Mouse (Mus musculus) heart, postnatal 10 days (tissue): Measurements from ENCODE around the gene Vmn1r81. TPM values are rescaled to one million over a fixed set of nuclear protein-coding genes. Genes with fewer than 3 reads are reported as not detected.

Experiments
- DNase-seq, 2 experiments: peaks; one replicate each; pipeline ENCODE4 v3.0.0; 2021
- intact Hi-C: fragments of 180-260 bp; cut with DNase I; formaldehyde crosslinking; loops from one replicate; pipeline ENCODE4 v1.15.1; 2025
- total RNA-seq, 2 experiments: library from RNA; stranded (reverse); gene quantifications; 2 replicates each; pipeline ENCODE4 v1.2.3; 2021

Vmn1r81 gene
- not detected for total RNA-seq

DNA sequence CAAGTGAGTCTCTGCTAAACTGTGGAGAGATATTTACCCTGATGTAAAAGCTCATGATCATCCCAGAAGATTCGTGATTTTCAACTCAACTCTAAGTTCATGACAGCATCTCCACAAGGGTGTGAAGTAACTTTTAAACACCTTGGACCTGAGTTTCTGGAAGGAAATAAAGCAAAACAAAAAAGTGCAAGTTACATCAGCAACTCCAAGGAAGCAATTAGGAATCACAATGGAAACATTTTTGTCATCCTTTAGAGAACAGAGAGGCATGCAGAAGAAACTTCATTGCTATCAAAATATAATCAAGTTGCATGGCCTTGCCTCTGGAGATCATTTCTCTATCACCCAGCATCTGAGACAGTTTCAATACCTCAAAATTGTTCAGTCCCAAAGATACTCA, at the start of gene Vmn1r81:
Gene Vmn1r81, minus strand, starts transcription at position 101 of the 400 bp plus-strand sequence.
- intact Hi-C loops, result no loop called here
- DNase-seq, result no peak

DNA sequence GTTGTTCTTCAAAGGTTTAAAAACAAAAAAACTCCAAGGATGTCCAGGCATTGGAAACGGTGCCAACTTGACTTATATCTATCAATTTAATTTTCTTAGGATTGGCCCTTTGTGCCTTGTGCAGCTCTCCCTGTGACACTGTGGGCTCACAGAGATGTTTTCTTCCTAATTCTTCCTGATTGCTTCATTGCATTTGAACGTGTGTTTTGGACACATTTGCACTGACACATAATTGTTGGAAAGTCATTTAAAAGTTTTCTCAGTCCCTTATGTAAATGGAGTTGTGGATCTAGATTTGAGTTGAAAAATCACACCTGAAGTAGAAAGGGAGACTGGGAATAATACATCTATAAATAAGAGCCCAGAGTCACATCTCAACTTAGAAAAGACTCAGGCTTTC, 32.1 kb upstream of the Vmn1r81 start, which contains the start of gene Vmn1r82:
Gene Vmn1r82, plus strand, starts transcription at position 301 of the 400 bp plus-strand sequence.
- intact Hi-C loops, result no loop called here

GRCm38 (mm10) chr7:12204141-12204540, 63.9 kb downstream of the Vmn1r81 start:
- DNase-seq, result no peak
- intact Hi-C loops, result no loop called here

More for the DNA sequence above, 32.1 kb upstream of the Vmn1r81 start, which contains the start of gene Vmn1r82:
- DNase-seq, result no peak

Other genes with a start within 250 kb of the Vmn1r81 start
- gene Vmn1r77, start 231.5 kb downstream of the Vmn1r81 start, total RNA-seq, result not detected
- gene Vmn1r78, start 118.0 kb downstream of the Vmn1r81 start, total RNA-seq, result not detected
- gene Vmn1r79, start 97.0 kb downstream of the Vmn1r81 start, total RNA-seq, result not detected
- not detected for gene Vmn1r80, start 79.0 kb downstream of the Vmn1r81 start, total RNA-seq
- gene Vmn1r82, start 32.2 kb upstream of the Vmn1r81 start, total RNA-seq, result not detected
- not detected for gene Vmn1r83, start 61.2 kb upstream of the Vmn1r81 start, total RNA-seq
- not detected for gene Vmn1r84, start 101.0 kb upstream of the Vmn1r81 start, total RNA-seq
- gene Zfp551, start 154.5 kb upstream of the Vmn1r81 start, total RNA-seq, result 1 to 10 TPM; 2.9 to 4.0 TPM
- gene Zfp606, start 210.0 kb upstream of the Vmn1r81 start, total RNA-seq, result 10 to 100 TPM; 14.4 to 17.5 TPM
- gene 2900092C05Rik, start 244.2 kb upstream of the Vmn1r81 start, total RNA-seq, result not detected